Mouse (Mus musculus) adrenal gland, postnatal 36 days (tissue): Measurements from ENCODE around the gene Tpm3. TPM values are rescaled to one million over a fixed set of nuclear protein-coding genes. Genes with fewer than 3 reads are reported as not detected.
A peak's percentile ranks its signal among the peaks of the same experiment; 100 is the strongest.

Source experiments
- DNase-seq, 2 experiments: peaks; one replicate each; pipeline ENCODE4 v3.0.0; 2021; ENCODE audit warnings: mixed read lengths in 1 of 2
- microRNA-seq: library from miRNA; unstranded; fragments of <30 nt; microRNA quantifications from one replicate; pipeline ENCODE4 v1.2.0, GENCODE M21; 2021
- total RNA-seq, 2 experiments: library from RNA; stranded (reverse); gene quantifications; 2 replicates each; pipeline ENCODE4 v1.2.3; 2021

Gene Tpm3
- total RNA-seq, 2 experiments from 2014 or later, result 183 to 215 TPM

- no peak for DNase-seq
Measured at GRCm38 (mm10) chr3:90136660-90137059, 64.2 kb downstream of the Tpm3 start.

GRCm38 (mm10) chr3:90137606-90138005 lies 65.2 kb downstream of the Tpm3 start:
- no peak for DNase-seq

DNA sequence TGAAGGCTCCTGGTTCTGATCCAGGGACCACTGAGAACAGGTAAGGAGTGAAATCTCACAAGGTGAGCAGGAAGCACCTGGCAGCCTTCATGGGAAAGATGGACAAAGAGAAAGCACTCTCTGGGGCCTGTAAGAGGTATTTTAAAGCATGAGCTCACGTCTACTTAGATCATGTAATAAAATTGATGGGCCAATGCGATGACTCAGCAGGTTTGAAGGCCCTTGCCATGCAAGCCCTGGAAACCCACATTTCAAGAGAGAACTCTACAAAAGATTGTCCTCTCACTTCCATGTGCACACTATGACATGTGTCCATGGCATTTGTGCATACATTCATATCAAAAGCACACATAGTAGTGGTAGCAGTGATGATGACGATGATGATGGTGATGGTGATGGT lies 67.5 kb downstream of the Tpm3 start:
- DNase-seq, result peak; percentile 54 to 60

GRCm38 (mm10) chr3:90145461-90145860 lies 73.0 kb downstream of the Tpm3 start:
- peak in 1 of 2 experiments; percentile 32 for DNase-seq

- no peak for DNase-seq
Measured at GRCm38 (mm10) chr3:90146651-90147050, 74.2 kb downstream of the Tpm3 start.

Small RNA genes within 50 kb of the gene (microRNA-seq; reads per million reads assigned to microRNA genes)
- 20.2 reads per million, percentile 34 among the genes with 10 or more reads in this experiment for gene Mir190b

Other genes starting within 250 kb of the Tpm3 start
- gene She, start 241.3 kb upstream of the Tpm3 start, total RNA-seq, result 1 to 10 TPM; 7.8 to 8.5 TPM
- 10 to 100 TPM in 1 of 2 experiments, 1 to 10 TPM in 1; 7.4 to 12.9 TPM for gene Il6ra, start 159.5 kb upstream of the Tpm3 start, total RNA-seq
- gene Atp8b2, start 109.1 kb upstream of the Tpm3 start, total RNA-seq, result 10 to 100 TPM; 31.3 to 49.4 TPM
- 100 to 1,000 TPM; 159 to 161 TPM for gene Hax1, start 73.9 kb upstream of the Tpm3 start, total RNA-seq
- 10 to 100 TPM; 81.6 to 85.9 TPM for gene 4933434E20Rik, start 21.0 kb upstream of the Tpm3 start, total RNA-seq
- gene Ubap2l, start 20.0 kb upstream of the Tpm3 start, total RNA-seq, result 100 to 1,000 TPM; 146 to 159 TPM
- under 1 TPM; 0.66 TPM for gene Nup210l, start 31.5 kb downstream of the Tpm3 start, total RNA-seq
- gene Rps27, start 141.0 kb downstream of the Tpm3 start, total RNA-seq, result 1,000 to 10,000 TPM; 1,883 to 1,933 TPM
- 10 to 100 TPM; 24.6 to 39.0 TPM for gene Rab13, start 141.0 kb downstream of the Tpm3 start, total RNA-seq
- gene Jtb, start 158.9 kb downstream of the Tpm3 start, total RNA-seq, result 10 to 100 TPM; 63.2 to 70.8 TPM
- under 1 TPM; 0.20 to 0.66 TPM for gene Creb3l4, start 170.9 kb downstream of the Tpm3 start, total RNA-seq
- 100 to 1,000 TPM; 127 to 142 TPM for gene Slc39a1, start 175.5 kb downstream of the Tpm3 start, total RNA-seq
- 10 to 100 TPM; 37.4 to 43.2 TPM for gene Crtc2, start 181.5 kb downstream of the Tpm3 start, total RNA-seq
- 1 to 10 TPM; 6.2 to 7.3 TPM for gene Dennd4b, start 192.5 kb downstream of the Tpm3 start, total RNA-seq
- gene Gatad2b, start 220.5 kb downstream of the Tpm3 start, total RNA-seq, result 10 to 100 TPM; 62.2 to 66.2 TPM